Mouse (Mus musculus) natural killer cell, adult 2 months (primary cell): ENCODE results near the gene 1700017B05Rik.
A peak's percentile ranks its signal among the peaks of the same experiment; 100 is the strongest.

Source experiments
- DNase-seq, 2 experiments: peaks; one replicate each; pipeline ENCODE4 v3.0.0; 2022; ENCODE audit warnings: low spot score in 2 of 2

The 1700017B05Rik gene

GRCm38 (mm10) chr9:57272902-57273804 is 10.7 kb upstream of the 1700017B05Rik start:
- peak; percentile 84 to 90 for DNase-seq

- DNase-seq, result no peak
Observed at GRCm38 (mm10) chr9:57271837-57272562, 9.6 kb upstream of the 1700017B05Rik start.

GRCm38 (mm10) chr9:57271081-57271480 is 8.7 kb upstream of the 1700017B05Rik start:
- DNase-seq, result no peak

GRCm38 (mm10) chr9:57270399-57270798 is 8.0 kb upstream of the 1700017B05Rik start:
- no peak for DNase-seq

GRCm38 (mm10) chr9:57269384-57269783 is 7.0 kb upstream of the 1700017B05Rik start:
- DNase-seq, result no peak

GRCm38 (mm10) chr9:57268575-57268974 is 6.2 kb upstream of the 1700017B05Rik start:
- DNase-seq, result peak; percentile 36 to 51

- no peak for DNase-seq
Observed at GRCm38 (mm10) chr9:57268078-57268477, 5.7 kb upstream of the 1700017B05Rik start.

- no peak for DNase-seq
Observed at GRCm38 (mm10) chr9:57267421-57267820, 5.0 kb upstream of the 1700017B05Rik start.

GRCm38 (mm10) chr9:57265125-57265524 is 2.7 kb upstream of the 1700017B05Rik start:
- no peak for DNase-seq

GRCm38 (mm10) chr9:57262795-57263684 is 628 bp upstream of the 1700017B05Rik start:
- no peak for DNase-seq

GRCm38 (mm10) chr9:57261516-57261912 is 898 bp downstream of the 1700017B05Rik start:
- DNase-seq, result peak; percentile 48 to 74

- DNase-seq, result peak; percentile 29 to 44
Observed at GRCm38 (mm10) chr9:57260940-57261339, 1.5 kb downstream of the 1700017B05Rik start.

GRCm38 (mm10) chr9:57259736-57260135 is 2.7 kb downstream of the 1700017B05Rik start:
- peak; percentile 88 to 91 for DNase-seq

- no peak for DNase-seq
Observed at GRCm38 (mm10) chr9:57257627-57258026, 4.8 kb downstream of the 1700017B05Rik start.

GRCm38 (mm10) chr9:57256861-57257260 is 5.6 kb downstream of the 1700017B05Rik start:
- no peak for DNase-seq

GRCm38 (mm10) chr9:57256309-57256708 is 6.1 kb downstream of the 1700017B05Rik start:
- no peak for DNase-seq

- no peak for DNase-seq
Observed at GRCm38 (mm10) chr9:57254823-57255495, 7.5 kb downstream of the 1700017B05Rik start.

- no peak for DNase-seq
Observed at GRCm38 (mm10) chr9:57254061-57254460, 8.4 kb downstream of the 1700017B05Rik start.

- no peak for DNase-seq
Observed at GRCm38 (mm10) chr9:57251139-57251538, 11.3 kb downstream of the 1700017B05Rik start.

- DNase-seq, result no peak
Observed at GRCm38 (mm10) chr9:57250026-57250425, 12.4 kb downstream of the 1700017B05Rik start.
